Mouse (Mus musculus) testis, postnatal 14 days (tissue): ENCODE data around the gene 4930415O20Rik.
A peak's percentile ranks its signal among the peaks of the same experiment; 100 is the strongest.

Source experiments
- DNase-seq: peaks from one replicate; pipeline ENCODE4 v3.0.0; 2021; ENCODE audit warnings: low spot score

The 4930415O20Rik gene

DNA sequence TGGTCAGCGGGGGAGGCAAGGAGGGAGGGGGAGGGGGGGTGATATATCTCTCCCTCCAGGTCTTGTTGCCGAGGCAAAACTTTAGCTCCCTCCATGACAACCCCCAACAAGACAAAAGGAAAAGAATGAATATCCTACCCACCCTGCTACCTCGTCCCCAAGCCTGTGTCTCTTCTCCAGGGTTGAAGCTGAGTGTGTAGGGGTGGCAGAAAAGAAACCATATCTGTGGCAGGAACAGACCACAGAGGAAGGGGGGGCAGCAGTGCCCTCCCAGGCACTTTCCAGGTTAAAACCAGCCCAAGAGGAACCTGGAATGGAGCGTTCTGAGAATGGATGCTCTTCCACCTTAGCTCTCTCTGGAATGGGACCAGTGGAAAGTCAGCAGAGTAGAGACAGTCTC, 59.7 kb downstream of the 4930415O20Rik start, which contains the start of gene Cacnb3:
TSS of gene Cacnb3 (plus strand) at position 301 of the 400 bp plus-strand sequence.
- no peak for DNase-seq

DNA sequence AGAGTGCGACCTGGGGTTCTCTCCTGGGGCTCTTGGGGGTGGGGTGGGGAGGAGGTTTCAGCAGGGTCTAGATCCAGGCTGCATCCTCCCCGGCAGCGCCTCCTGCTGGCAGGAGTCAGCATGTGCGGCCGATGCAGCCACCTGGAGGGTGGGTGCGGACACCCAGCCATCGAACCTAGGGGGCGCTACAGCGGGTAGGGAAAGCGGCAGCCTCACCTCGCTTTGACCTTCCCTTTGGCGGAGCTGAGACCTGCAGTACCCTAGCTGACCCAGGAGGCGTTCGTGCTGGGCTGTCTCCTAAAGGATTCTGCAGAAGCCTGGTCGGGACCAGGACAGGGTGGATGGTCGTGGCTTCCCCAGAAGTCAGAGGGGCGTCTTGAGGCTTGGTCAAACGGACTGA, 60.7 kb downstream of the 4930415O20Rik start:
- peak; percentile 87 for DNase-seq

DNA sequence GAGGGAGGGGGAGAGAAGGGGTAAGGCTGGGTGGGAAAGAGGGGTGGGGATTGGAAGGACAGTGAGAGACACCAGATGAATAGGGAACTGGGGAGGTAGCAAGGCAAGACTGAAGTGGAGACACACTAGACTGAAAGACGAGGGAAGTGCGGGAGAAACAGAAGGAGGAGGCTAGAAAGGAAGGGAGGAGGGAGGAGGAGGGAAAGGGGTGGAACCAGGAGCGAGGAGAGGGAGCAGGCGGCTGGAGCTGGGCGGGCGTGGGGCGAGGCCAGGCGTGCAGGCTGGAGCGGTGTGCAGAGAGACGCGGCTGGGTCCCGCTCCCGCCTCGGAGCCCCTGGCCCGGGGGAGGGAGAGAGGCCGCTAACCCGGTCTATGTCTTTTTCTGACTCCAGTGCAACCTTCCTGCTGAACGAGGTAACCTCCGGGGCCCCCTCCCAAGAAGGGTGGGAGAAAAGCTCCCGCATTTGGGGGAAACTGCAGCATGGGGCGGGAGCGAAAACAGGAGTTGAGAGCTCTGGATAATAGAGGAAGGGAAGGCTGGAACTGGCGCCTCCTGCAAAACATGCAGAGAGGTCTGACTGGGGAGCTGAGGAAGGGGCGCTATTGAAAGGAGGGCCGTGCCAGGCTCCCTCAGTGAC, 61.4 kb downstream of the 4930415O20Rik start:
- DNase-seq: peak; percentile 71

DNA sequence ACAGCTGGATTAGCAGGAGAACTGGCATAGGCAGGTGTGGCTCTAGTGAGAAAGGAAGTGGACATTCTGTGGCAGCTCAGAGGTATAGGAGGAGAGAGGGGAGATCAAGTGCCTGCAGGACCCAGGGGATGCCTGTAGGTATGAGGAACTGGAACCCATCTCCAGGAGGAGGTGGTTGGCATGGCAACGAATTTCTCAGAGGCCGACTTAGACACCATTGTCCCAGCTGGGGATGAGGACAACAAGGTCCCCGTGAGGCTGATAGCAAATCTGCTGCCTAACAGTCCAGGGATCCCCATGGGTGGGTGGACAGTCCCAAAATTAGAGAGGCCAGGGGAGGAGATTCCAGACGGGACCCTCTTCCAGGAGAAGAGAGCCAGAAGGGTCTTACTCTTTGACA, 62.1 kb downstream of the 4930415O20Rik start:
- DNase-seq: no peak

DNA sequence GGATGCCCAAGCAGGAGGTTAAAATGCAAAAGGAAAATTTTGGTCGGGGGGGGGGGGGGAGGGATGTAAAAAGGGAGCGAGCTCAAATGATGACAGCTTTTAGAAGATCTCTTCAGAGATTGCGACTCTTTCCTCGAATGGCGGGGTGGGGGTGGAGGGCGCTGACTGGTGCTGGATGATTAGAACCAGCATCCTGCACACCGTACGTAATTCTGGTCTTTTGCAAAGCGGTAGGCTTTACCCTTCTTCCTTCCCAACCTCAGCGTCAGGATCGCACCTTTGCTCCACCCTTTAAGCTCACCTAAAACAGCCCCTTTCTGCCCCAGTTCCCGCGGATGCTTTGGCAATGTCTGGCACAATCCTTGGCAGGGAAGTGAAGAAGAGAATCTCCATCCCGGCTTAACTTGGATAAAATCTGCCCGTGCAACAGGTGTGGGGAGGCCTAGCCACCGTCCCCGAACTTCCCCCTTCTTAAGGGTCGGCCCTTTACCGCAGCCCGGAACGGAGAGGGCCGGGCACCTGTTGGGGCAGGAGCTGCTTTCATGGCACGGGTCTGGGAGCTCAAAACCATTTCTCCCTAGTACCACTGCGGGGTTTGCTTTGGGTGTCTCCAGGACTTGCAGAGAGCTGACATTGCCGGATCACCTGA, 63.1 kb downstream of the 4930415O20Rik start:
- no peak for DNase-seq

DNA sequence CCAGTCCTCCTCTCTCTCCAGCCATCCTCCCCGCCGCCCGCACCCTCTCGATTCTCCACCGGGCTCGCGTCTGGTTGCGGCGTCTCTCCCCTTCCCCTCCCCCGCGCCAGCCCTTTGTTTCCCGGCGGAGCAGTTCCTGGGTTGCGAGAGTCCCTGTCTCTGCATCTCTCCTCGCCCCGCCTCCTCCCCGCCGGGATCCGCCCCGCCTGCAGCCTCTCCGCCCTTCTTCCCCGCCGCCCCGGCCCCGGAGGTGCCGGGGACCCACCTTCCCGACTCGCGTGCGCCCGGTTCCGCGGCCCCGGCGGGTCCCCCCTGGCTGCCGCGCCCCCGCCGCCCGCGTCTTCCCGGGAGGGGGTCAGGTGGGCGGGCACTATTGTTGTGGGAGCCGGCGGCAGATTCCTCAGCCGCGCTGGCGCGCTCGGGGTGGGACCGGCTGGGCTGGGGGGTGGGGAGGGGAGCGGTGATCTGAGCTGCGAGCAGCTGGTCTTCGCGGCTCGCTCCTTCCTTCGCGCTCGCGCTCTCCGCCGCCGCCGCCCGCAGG, 63.8 kb downstream of the 4930415O20Rik start:
- DNase-seq: peak; percentile 71

DNA sequence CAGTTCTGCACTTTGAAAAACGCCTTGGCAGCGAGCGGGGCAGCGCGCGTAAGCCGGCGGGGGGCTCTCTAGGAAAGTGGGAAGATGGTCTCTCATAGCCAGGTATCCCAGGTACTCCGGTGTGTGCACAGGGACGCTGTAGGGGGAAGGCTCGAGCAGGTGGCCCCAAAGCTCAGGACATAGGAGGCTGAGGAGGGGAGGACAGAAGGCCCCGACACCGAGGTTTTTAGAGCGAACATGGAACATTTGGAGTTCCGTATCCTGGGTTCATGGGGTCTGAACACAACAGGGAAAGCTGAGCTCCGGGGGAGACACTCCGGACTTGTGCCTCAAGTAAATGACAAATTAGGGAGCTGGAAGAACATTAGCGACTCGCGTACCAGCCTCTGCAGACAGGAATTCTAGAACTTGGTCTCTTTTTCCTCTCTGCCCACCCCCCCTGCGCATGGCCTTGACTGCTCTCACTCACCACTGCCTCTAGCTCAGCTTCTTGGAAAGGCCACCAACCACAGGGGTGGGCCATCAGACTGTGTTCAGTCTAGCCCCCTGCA, 64.6 kb downstream of the 4930415O20Rik start:
- no peak for DNase-seq

DNA sequence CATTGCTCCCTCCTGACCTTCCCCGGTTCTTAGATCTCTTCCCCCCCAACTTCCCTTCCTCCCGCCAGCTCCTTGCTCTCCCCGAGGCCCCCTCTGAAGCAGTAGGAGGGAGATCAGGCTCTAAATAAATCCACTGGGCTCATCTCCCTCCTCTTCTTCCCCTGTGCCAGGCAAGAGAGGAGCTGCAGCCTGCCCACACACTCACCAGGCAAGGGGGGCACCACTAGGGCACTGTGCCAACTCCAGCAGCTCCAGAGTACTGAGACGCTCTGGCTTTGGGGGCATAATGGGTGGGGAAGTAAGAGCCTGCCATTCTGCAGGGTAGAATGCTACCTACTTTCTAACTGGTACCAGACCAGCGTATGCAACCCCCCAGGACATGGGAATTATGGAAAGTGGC, 65.7 kb downstream of the 4930415O20Rik start:
- no peak for DNase-seq

DNA sequence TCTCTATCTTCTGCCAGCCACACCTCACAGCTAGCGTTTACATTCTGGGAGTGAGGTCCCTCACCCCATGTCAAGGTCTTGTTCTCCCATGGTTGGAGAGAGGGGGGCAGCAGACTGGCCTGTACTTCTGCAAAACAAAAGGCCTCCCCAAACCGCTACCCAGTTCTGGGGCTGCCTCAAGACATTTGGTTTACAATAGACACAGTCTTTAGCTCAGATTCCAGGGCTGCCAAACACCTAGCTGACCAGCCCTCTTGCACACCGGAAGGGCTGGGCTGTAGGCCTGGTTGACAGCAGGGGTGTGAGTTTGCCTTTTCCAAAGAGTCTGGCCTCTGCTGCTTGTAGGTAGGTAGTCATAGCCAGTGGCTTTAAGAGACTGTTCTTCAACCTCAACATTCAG, 66.4 kb downstream of the 4930415O20Rik start:
- DNase-seq: no peak
